Mouse (Mus musculus): Measurements from ENCODE around the gene Zfp235. TPM values are rescaled to one million over a fixed set of nuclear protein-coding genes. Genes with fewer than 3 reads are reported as not detected.
A peak's percentile ranks its signal among the peaks of the same experiment; 100 is the strongest.

Zfp235 gene
- 16.8 and 17.9 TPM in 2 replicates for polyA plus RNA-seq (2016; fragmentation: Nextera tagmentation; extraction: Ambion mirVana)

GRCm38 (mm10) chr7:24133996-24134828, at the start of gene Zfp235:
Gene Zfp235, plus strand, starts transcription at chr7:24134169.
- ATAC-seq (ENCODE audit: low FRiP score): peak; percentile 95
- Histone ChIP-seq H3K4me2 (peak within 1 kb of the TSS; percentile 68), H3K36me3 (replicated peaks) (peaks cover 28% of the 10 kb centered on the region), H3K9ac (peak within 1 kb of the TSS; percentile 75), H3K9me3 (no peaks in the 10 kb centered on the region), H3K4me1 (peaks cover 12% of the 10 kb centered on the region), H3K27me3 (no peaks in the 10 kb centered on the region), H3K4me3 (replicated peaks) (peak within 1 kb of the TSS; percentile 70), H3K27ac (0 out of 2 replicates have a peak within 1 kb of the TSS, but pooled peaks have one; percentile 46)
- 4% methylated on average over 32 of the region's 32 CpGs for WGBS

GRCm38 (mm10) chr7:24086871-24087270, 47.1 kb upstream of the Zfp235 start:
- no peak for ATAC-seq (ENCODE audit: low FRiP score)
- WGBS: 95% methylated on average over 4 of the region's 4 CpGs
- H3K4me1 ChIP-seq: peaks cover 14% of the 10 kb centered on the region
- H3K4me3 ChIP-seq (replicated peaks): no peak overlapping the region
- H3K36me3 ChIP-seq (replicated peaks): peaks cover 45% of the 10 kb centered on the region
- H3K9me3 ChIP-seq: peaks cover 25% of the 10 kb centered on the region
- no peak overlapping the region for H3K9ac ChIP-seq
- no peak overlapping the region for H3K4me2 ChIP-seq
- no peaks in the 10 kb centered on the region for H3K27me3 ChIP-seq
- no peak overlapping the region for H3K27ac ChIP-seq

- H3K27me3 ChIP-seq: no peaks in the 10 kb centered on the region
- 95% methylated on average over 12 of the region's 12 CpGs for WGBS
- no peak overlapping the region for H3K9ac ChIP-seq
- H3K27ac ChIP-seq: no peak overlapping the region
- H3K4me2 ChIP-seq: no peak overlapping the region
- H3K4me3 ChIP-seq (replicated peaks): no peak overlapping the region
- peaks cover 48% of the 10 kb centered on the region for H3K36me3 ChIP-seq (replicated peaks)
- ATAC-seq (ENCODE audit: low FRiP score): no peak
- peaks cover 26% of the 10 kb centered on the region for H3K9me3 ChIP-seq
- peaks cover 10% of the 10 kb centered on the region for H3K4me1 ChIP-seq
Observed at GRCm38 (mm10) chr7:24087485-24088125, 46.4 kb upstream of the Zfp235 start.

- Histone ChIP-seq H3K9me3 (peaks cover 96% of the 10 kb centered on the region), H3K27ac (no peak overlapping the region), H3K36me3 (replicated peaks) (peaks cover 100% of the 10 kb centered on the region), H3K9ac (no peak overlapping the region), H3K4me2 (no peak overlapping the region), H3K4me1 (no peaks in the 10 kb centered on the region), H3K4me3 (replicated peaks) (no peak overlapping the region), H3K27me3 (no peaks in the 10 kb centered on the region)
- ATAC-seq (ENCODE audit: low FRiP score): no peak; the same call in 1 of the 2 replicates
- WGBS: 94% methylated on average over 9 of the region's 9 CpGs
Observed at GRCm38 (mm10) chr7:24104403-24104802, 29.6 kb upstream of the Zfp235 start.

GRCm38 (mm10) chr7:24105144-24105703, 28.7 kb upstream of the Zfp235 start:
- peaks cover 96% of the 10 kb centered on the region for H3K9me3 ChIP-seq
- no peaks in the 10 kb centered on the region for H3K4me1 ChIP-seq
- H3K27me3 ChIP-seq: no peaks in the 10 kb centered on the region
- no peak for ATAC-seq (ENCODE audit: low FRiP score)
- 94% methylated on average over 18 of the region's 18 CpGs for WGBS
- no peak overlapping the region for H3K9ac ChIP-seq
- H3K4me3 ChIP-seq (replicated peaks): no peak overlapping the region
- H3K27ac ChIP-seq: no peak overlapping the region
- H3K36me3 ChIP-seq (replicated peaks): peaks cover 96% of the 10 kb centered on the region
- no peak overlapping the region for H3K4me2 ChIP-seq

- Histone ChIP-seq H3K9ac (no peak overlapping the region), H3K27ac (no peak overlapping the region), H3K4me1 (peaks cover 7% of the 10 kb centered on the region), H3K27me3 (no peaks in the 10 kb centered on the region), H3K4me3 (replicated peaks) (no peak overlapping the region), H3K9me3 (peaks cover 41% of the 10 kb centered on the region), H3K36me3 (replicated peaks) (peaks cover 40% of the 10 kb centered on the region), H3K4me2 (no peak overlapping the region)
- WGBS: 97% methylated on average over 7 of the region's 7 CpGs
- ATAC-seq (ENCODE audit: low FRiP score): no peak
Observed at GRCm38 (mm10) chr7:24110839-24111238, 23.1 kb upstream of the Zfp235 start.

GRCm38 (mm10) chr7:24111772-24112155, 22.2 kb upstream of the Zfp235 start:
- Histone ChIP-seq H3K4me2 (peak overlapping the region; percentile 78), H3K9me3 (peaks cover 32% of the 10 kb centered on the region), H3K9ac (0 out of 2 replicates have a peak overlapping the region, but pooled peaks have one; percentile 33), H3K36me3 (replicated peaks) (peaks cover 31% of the 10 kb centered on the region), H3K4me3 (replicated peaks) (peak overlapping the region; percentile 62), H3K27me3 (no peaks in the 10 kb centered on the region), H3K27ac (no peak overlapping the region), H3K4me1 (peaks cover 7% of the 10 kb centered on the region)
- 4% methylated on average over 9 of the region's 9 CpGs for WGBS
- ATAC-seq (ENCODE audit: low FRiP score): peak; percentile 80

- peak within 1 kb of the TSS; percentile 78 for H3K4me2 ChIP-seq
- 2% methylated on average over 23 of the region's 23 CpGs for WGBS
- no peaks in the 10 kb centered on the region for H3K27me3 ChIP-seq
- ATAC-seq (ENCODE audit: low FRiP score): peak; percentile 97
- H3K4me3 ChIP-seq (replicated peaks): peak within 1 kb of the TSS; percentile 62
- peaks cover 7% of the 10 kb centered on the region for H3K4me1 ChIP-seq
- peaks cover 26% of the 10 kb centered on the region for H3K36me3 ChIP-seq (replicated peaks)
- peak within 1 kb of the TSS; percentile 42; the same call in 1 of the 2 replicates for H3K27ac ChIP-seq
- peaks cover 27% of the 10 kb centered on the region for H3K9me3 ChIP-seq
- H3K9ac ChIP-seq: peak within 1 kb of the TSS; percentile 68
Observed at GRCm38 (mm10) chr7:24112156-24112856, 21.7 kb upstream of the Zfp235 start, which contains the start of gene Zfp112. Gene Zfp112, plus strand, starts transcription at chr7:24112314.

GRCm38 (mm10) chr7:24113001-24113400, 21.0 kb upstream of the Zfp235 start:
- H3K27me3 ChIP-seq: no peaks in the 10 kb centered on the region
- peaks cover 7% of the 10 kb centered on the region for H3K4me1 ChIP-seq
- WGBS: 15% methylated on average over 12 of the region's 12 CpGs
- peaks cover 20% of the 10 kb centered on the region for H3K9me3 ChIP-seq
- H3K36me3 ChIP-seq (replicated peaks): peaks cover 19% of the 10 kb centered on the region
- peak; percentile 20; the same call in 1 of the 2 replicates for ATAC-seq (ENCODE audit: low FRiP score)
- H3K27ac ChIP-seq: peak overlapping the region; percentile 42; the same call in 1 of the 2 replicates
- H3K9ac ChIP-seq: peak overlapping the region; percentile 68
- H3K4me2 ChIP-seq: peak overlapping the region; percentile 78
- H3K4me3 ChIP-seq (replicated peaks): peak overlapping the region; percentile 62

GRCm38 (mm10) chr7:24116655-24117054, 17.3 kb upstream of the Zfp235 start:
- no peak for ATAC-seq (ENCODE audit: low FRiP score)
- Histone ChIP-seq H3K4me2 (no peak overlapping the region), H3K4me1 (peaks cover 7% of the 10 kb centered on the region), H3K36me3 (replicated peaks) (no peaks in the 10 kb centered on the region), H3K27ac (no peak overlapping the region), H3K4me3 (replicated peaks) (no peak overlapping the region), H3K9ac (no peak overlapping the region), H3K27me3 (no peaks in the 10 kb centered on the region), H3K9me3 (no peaks in the 10 kb centered on the region)
- 91% methylated on average over 4 of the region's 4 CpGs for WGBS

GRCm38 (mm10) chr7:24133425-24133995, 459 bp upstream of the Zfp235 start:
- Histone ChIP-seq H3K36me3 (replicated peaks) (peaks cover 24% of the 10 kb centered on the region), H3K4me2 (peak overlapping the region; percentile 68), H3K9ac (peak overlapping the region; percentile 75), H3K9me3 (no peaks in the 10 kb centered on the region), H3K27ac (0 out of 2 replicates have a peak overlapping the region, but pooled peaks have one; percentile 46), H3K4me3 (replicated peaks) (peak overlapping the region; percentile 70), H3K27me3 (no peaks in the 10 kb centered on the region), H3K4me1 (peaks cover 12% of the 10 kb centered on the region)
- WGBS: 17% methylated on average over 6 of the region's 6 CpGs
- ATAC-seq (ENCODE audit: low FRiP score): peak; percentile 54

Data from forebrain, embryonic 12.5 days (tissue).